Mouse (Mus musculus): ENCODE measurements around the gene Zfp526. TPM values are rescaled to one million over a fixed set of nuclear protein-coding genes. Genes with fewer than 3 reads are reported as not detected.
"Not testable (repeated sequence)": the region's sequence is repeated elsewhere in the genome, so short reads cannot be mapped to it uniquely, and the experiment has no call there.

Zfp526 gene
- polyA plus RNA-seq, 1 experiment, result 8.0 TPM

DNA sequence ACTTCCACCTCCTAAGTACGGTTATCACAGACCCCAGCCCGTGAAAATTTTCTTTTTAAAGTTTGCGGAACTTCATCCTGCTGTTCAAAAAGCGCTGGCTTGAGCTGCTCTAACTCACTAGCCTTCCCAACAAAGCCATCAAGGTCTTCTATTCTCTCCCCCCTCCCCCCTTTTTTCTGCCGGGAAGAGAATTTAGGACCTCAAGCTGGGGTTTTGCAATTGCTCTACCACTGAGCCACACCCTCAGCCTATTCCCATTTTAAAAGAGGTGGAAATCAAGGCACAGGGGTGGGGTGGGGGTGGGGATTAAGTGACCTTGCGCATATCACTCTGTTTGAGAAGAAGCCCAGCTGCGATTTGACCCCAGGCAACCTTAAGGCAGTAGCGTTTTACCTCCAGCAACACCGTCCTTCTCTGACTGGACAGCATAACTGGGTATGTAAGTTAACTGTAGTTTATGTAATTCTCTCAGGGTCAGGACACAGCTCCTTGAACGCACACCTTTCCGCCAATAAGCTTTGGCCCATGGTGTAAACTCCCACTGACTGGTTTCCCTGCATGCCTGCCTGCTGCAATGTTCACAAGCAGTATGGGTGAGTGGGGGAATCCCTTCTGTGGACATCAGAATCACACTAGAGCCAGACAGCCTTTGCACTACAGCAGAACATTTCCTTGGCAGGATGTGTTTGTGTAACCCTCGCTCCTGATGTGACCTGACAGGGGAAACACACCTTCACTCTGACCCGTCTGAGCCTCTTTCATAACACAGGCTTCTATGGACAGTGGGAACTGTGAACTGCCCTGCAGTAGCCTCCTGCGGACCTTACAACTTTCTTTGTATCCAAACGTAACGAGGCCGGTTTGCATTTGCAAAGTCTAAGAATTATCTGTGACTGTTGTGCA lies 43.0 kb downstream of the Zfp526 start:
- H3K4me1 ChIP-seq (ENCODE audit: control insufficient read depth, insufficient read depth, low read length), result peaks cover 1% of the 10 kb centered on the region; the same call in 1 of the 2 replicates
- no peak overlapping the region for H3K27ac ChIP-seq (ENCODE audit: insufficient read depth, low read length)
- TF ChIP-seq CTCF (IDR thresholded peaks at IDR 0.05; ENCODE audit: extremely low read depth, insufficient read depth, low read length) (no peak), POLR2A (IDR thresholded peaks at IDR 0.05; ENCODE audit: extremely low read depth, insufficient read depth, low read length) (no peak)
- no peak overlapping the region for H3K4me3 ChIP-seq (ENCODE audit: insufficient read depth, low read length)

DNA sequence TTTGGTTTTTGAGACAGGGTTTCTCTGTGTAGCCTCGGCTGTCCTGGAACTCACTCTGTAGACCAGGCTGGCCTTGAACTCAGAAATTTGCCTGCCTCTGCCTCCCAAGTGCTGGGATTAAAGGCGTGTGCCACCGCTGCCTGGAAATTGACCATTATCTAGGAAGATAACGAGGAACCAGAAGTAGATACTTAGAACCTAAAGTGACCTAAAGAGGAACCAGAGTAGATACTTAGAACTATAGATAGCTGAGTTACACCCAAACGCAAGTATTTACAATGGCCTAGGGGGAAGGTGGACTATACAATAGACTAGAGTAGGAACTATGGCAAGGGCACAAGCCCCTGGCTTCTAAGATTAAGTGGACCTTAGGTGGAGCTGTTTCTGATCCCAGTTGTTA lies 44.5 kb downstream of the Zfp526 start:
- not testable (repeated sequence) for H3K4me1 ChIP-seq (ENCODE audit: control insufficient read depth, insufficient read depth, low read length); H3K27ac ChIP-seq (ENCODE audit: insufficient read depth, low read length); H3K4me3 ChIP-seq (ENCODE audit: insufficient read depth, low read length)

DNA sequence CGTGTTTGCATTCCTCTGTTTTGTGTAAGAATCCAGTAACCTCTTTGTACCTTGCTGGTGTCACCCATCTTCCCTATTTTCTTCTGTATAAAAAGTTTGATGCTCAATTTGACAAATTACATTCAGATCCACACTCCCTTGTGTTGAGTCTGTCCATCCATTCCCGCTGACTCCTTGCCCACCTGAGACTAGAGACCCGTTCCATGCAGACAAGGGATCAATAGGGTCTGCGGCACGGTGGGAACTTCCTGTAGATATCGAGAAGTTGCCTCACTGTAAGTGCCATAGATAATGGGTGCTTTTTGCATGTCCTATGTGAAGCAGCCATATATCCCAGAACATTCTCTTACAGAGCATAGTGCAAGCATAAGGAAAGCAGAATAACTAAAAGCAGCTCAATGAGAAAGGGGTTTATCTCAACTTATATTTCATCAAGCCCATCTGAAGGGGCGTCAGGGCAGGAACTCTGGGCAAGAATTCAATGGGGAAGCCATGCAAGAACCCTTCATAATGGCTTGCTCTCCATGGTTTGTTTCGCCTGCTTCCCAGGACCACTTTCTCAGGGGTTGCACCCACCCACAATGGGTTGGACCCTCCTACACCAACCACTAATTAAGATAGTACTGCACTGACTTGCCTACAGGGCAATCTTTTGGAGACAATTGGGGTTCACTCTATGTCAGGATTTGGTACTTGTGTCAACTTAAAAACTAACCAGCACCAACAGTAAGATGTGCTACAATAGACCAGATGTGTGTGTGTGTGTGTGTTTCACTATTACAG lies 45.1 kb downstream of the Zfp526 start:
- Histone ChIP-seq H3K4me3 (ENCODE audit: insufficient read depth, low read length) (no peak overlapping the region), H3K27ac (ENCODE audit: insufficient read depth, low read length) (no peak overlapping the region), H3K4me1 (ENCODE audit: control insufficient read depth, insufficient read depth, low read length) (peaks cover 7% of the 10 kb centered on the region)
- TF ChIP-seq CTCF (IDR thresholded peaks at IDR 0.05; ENCODE audit: extremely low read depth, insufficient read depth, low read length), result no peak
- TF ChIP-seq POLR2A (IDR thresholded peaks at IDR 0.05; ENCODE audit: extremely low read depth, insufficient read depth, low read length), result no peak

DNA sequence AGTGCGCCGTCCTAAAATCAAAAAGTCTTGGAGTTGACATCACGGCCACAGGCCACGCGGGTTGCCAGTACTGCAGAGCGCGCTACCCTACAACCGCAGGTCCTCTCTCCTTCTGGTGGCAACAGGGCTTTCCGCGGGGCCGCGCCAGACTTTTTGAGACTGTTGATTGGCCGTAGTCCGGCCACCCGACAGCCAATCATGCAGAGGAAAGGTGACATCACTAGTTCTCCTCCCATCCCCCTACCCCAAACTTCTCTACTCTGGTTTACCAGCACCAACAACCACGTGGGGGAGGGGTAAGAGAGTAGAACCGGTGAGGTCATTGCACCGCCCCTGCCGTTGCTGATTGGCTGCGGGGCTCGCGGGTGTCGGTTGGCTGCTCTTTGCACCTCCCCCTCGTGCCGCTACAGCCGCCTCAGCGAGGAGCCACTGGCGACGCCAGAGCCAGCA lies 46.1 kb downstream of the Zfp526 start, which contains the start of gene Cic:
Gene Cic, plus strand, starts transcription at position 404 of the 450 bp plus-strand sequence.
- TF ChIP-seq POLR2A (IDR thresholded peaks at IDR 0.05; ENCODE audit: extremely low read depth, insufficient read depth, low read length), result no peak; the same call in 1 of the 2 replicates
- TF ChIP-seq CTCF (IDR thresholded peaks at IDR 0.05; ENCODE audit: extremely low read depth, insufficient read depth, low read length), result no peak
- H3K4me1 ChIP-seq (ENCODE audit: control insufficient read depth, insufficient read depth, low read length), result peaks cover 7% of the 10 kb centered on the region
- peak within 1 kb of the TSS; percentile 82 for H3K4me3 ChIP-seq (ENCODE audit: insufficient read depth, low read length)
- peak within 1 kb of the TSS; percentile 91 for H3K27ac ChIP-seq (ENCODE audit: insufficient read depth, low read length)

DNA sequence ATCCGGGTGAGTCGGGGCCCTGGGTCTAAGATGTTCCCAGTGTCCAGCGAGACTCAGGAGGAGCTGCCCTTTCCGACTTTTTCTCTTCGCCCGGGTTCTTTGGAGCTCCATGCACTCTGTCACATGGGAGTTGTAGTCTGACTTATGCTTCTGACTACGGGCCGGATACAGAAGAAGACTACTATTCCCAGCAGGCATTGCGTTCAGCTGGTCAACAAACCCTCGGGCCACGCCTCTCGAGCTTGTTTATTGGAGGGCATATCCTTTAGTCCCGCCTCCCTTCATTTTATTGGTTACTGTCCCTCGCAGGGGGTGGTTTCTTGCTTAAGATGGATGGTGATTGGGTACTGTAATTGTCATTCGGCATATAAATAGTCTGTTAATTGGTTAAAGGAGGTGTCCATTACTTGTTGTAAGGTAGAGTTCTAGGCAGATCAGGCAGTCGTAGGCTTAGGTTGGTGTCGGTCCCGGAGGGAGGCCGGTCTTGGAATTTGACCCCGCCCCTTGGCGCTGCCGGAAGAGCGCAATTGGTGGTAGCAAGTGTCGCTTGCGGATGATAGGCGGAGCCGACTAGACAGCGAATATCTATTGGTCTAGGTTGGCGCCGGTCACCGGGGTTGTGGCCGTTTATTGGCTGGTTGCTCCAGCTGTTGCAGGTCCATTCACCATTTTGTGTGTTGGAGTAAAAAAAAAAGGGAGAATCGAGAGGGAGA lies 46.7 kb downstream of the Zfp526 start:
- Histone ChIP-seq H3K4me3 (ENCODE audit: insufficient read depth, low read length) (peak overlapping the region; percentile 82), H3K27ac (ENCODE audit: insufficient read depth, low read length) (peak overlapping the region; percentile 91), H3K4me1 (ENCODE audit: control insufficient read depth, insufficient read depth, low read length) (peaks cover 7% of the 10 kb centered on the region)
- TF ChIP-seq POLR2A (IDR thresholded peaks at IDR 0.05; ENCODE audit: extremely low read depth, insufficient read depth, low read length) (no peak), CTCF (IDR thresholded peaks at IDR 0.05; ENCODE audit: extremely low read depth, insufficient read depth, low read length) (no peak)

DNA sequence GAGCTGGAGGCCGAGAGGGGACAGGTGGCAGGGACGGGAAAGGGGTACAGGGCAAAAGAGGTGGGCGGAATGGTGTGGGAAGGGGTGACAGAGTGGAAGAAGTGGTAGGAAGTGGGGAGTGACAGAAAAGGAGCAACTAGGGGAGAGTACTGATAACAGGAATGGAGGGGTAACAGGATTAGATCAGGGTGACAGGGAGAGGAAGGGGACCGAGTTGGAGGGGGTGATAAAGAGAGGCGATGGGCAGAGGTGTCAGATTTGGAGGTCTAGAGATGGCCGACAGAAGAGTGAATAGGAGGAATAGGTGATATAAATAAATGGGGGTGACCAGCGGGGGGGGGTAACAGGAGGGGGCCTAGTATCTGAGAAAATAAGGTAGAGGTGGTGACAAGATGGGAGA lies 47.4 kb downstream of the Zfp526 start:
- TF ChIP-seq CTCF (IDR thresholded peaks at IDR 0.05; ENCODE audit: extremely low read depth, insufficient read depth, low read length) (no peak), POLR2A (IDR thresholded peaks at IDR 0.05; ENCODE audit: extremely low read depth, insufficient read depth, low read length) (no peak)
- H3K4me1 ChIP-seq (ENCODE audit: control insufficient read depth, insufficient read depth, low read length), result peaks cover 7% of the 10 kb centered on the region
- no peak overlapping the region for H3K27ac ChIP-seq (ENCODE audit: insufficient read depth, low read length)
- peak overlapping the region; percentile 82 for H3K4me3 ChIP-seq (ENCODE audit: insufficient read depth, low read length)

DNA sequence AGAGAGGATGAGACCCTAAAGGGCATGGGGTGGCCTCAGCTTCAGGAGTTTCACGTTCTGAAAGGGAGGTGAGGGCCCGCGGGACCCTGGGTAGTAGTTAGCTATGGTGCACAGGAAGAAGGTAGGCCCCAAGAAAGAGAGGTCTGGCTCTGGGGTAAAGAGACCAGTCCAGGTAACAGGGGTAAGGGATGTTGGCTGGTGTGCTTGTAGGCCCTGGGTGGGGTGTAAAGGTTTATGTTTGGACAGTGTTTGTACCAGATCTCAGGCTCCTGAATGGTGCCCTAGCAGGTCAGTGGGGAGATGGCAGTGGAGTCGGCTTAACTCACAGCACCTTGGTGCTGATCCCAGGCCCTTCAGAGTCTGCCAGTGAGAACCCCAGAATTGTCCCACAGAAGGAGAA lies 47.8 kb downstream of the Zfp526 start:
- Histone ChIP-seq H3K27ac (ENCODE audit: insufficient read depth, low read length) (no peak overlapping the region), H3K4me3 (ENCODE audit: insufficient read depth, low read length) (peak overlapping the region; percentile 82), H3K4me1 (ENCODE audit: control insufficient read depth, insufficient read depth, low read length) (peaks cover 7% of the 10 kb centered on the region)
- no peak for TF ChIP-seq CTCF (IDR thresholded peaks at IDR 0.05; ENCODE audit: extremely low read depth, insufficient read depth, low read length)
- no peak for TF ChIP-seq POLR2A (IDR thresholded peaks at IDR 0.05; ENCODE audit: extremely low read depth, insufficient read depth, low read length)

DNA sequence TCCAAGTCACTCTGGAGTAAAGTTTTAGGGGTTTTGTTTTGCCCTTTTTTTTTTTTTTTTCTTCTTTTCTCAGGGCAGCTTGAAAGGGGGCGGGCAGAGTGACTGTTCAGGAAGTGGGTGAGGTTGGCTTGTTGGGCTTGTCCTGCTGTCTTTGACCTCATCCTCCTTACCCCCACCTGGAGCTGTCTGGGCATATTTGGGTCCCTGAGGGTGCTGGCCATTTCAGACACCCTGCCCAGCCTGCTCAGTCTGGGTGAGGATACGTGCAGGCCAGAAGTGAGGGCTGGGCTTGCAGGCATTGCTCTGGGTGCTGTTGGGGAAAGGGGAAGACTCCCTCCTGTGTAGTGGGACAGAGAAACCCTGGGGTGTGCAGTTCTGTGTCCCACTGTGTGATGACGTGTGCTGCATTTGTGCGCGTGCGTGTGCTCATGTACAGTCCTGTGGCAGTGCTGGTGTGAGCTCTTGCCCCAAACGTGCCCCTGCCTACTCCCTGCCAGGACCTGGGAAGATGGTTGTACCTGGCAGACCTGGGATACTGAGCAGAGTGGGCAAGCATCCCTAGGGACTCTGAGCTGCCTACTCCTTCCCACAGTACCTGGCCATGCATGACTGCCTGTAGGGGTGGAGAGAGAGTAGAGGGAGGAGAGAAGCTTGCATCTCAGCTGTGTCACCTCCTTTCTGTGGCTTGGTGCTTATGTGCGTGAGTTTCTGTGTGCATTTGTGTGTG lies 48.5 kb downstream of the Zfp526 start:
- TF ChIP-seq CTCF (IDR thresholded peaks at IDR 0.05; ENCODE audit: extremely low read depth, insufficient read depth, low read length) (no peak), POLR2A (IDR thresholded peaks at IDR 0.05; ENCODE audit: extremely low read depth, insufficient read depth, low read length) (no peak)
- no peak overlapping the region for H3K27ac ChIP-seq (ENCODE audit: insufficient read depth, low read length)
- peaks cover 13% of the 10 kb centered on the region for H3K4me1 ChIP-seq (ENCODE audit: control insufficient read depth, insufficient read depth, low read length)
- peak overlapping the region; percentile 82; the same call in 1 of the 2 replicates for H3K4me3 ChIP-seq (ENCODE audit: insufficient read depth, low read length)
